Mouse (Mus musculus) adrenal gland, postnatal 14 days (tissue): ENCODE measurements at regions not wholly inside any gene's neighbourhood (a gene's known extent, or its start where the extent isn't known, plus 50 kb on each side); places are given as distances from the start of the nearest gene placed in this dataset.

Source experiments
- DNase-seq: peaks from one replicate; pipeline ENCODE4 v3.0.0; 2021; ENCODE audit warnings: mixed read lengths

GRCm38 (mm10) chr1:27062311-27062710, 375.1 kb upstream of the 4931408C20Rik start:
- peak; percentile 26 for DNase-seq
